Mouse (Mus musculus): ENCODE measurements around the gene Hspa12b.
A peak's percentile ranks its signal among the peaks of the same experiment; 100 is the strongest.
"Not testable (repeated sequence)": the region's sequence is repeated elsewhere in the genome, so short reads cannot be mapped to it uniquely, and the experiment has no call there.

Gene Hspa12b

GRCm38 (mm10) chr2:131127161-131127730, at the start of gene Hspa12b:
Gene Hspa12b, plus strand, starts transcription at chr2:131127280.
- peak; percentile 62 for DNase-seq (ENCODE audit: low read depth, low spot score)

GRCm38 (mm10) chr2:131080507-131080906, 46.6 kb upstream of the Hspa12b start:
- no peak for DNase-seq (ENCODE audit: low read depth, low spot score)

- DNase-seq (ENCODE audit: low read depth, low spot score) = no peak
Measured at GRCm38 (mm10) chr2:131084206-131084605, 42.9 kb upstream of the Hspa12b start.

- no peak for DNase-seq (ENCODE audit: low read depth, low spot score)
Measured at GRCm38 (mm10) chr2:131086667-131087390, 40.3 kb upstream of the Hspa12b start, which contains the start of gene Siglec1. Gene Siglec1, minus strand, starts transcription at chr2:131086765.

- no peak for DNase-seq (ENCODE audit: low read depth, low spot score)
Measured at GRCm38 (mm10) chr2:131088581-131088980, 38.5 kb upstream of the Hspa12b start.

GRCm38 (mm10) chr2:131089634-131090033, 37.4 kb upstream of the Hspa12b start:
- DNase-seq (ENCODE audit: low read depth, low spot score) = no peak

- DNase-seq (ENCODE audit: low read depth, low spot score) = no peak
Measured at GRCm38 (mm10) chr2:131090852-131091251, 36.2 kb upstream of the Hspa12b start.

- no peak for DNase-seq (ENCODE audit: low read depth, low spot score)
Measured at GRCm38 (mm10) chr2:131093577-131093976, 33.5 kb upstream of the Hspa12b start.

- peak; percentile 88 for DNase-seq (ENCODE audit: low read depth, low spot score)
Measured at GRCm38 (mm10) chr2:131094823-131095222, 32.3 kb upstream of the Hspa12b start.

GRCm38 (mm10) chr2:131096101-131096795, 30.8 kb upstream of the Hspa12b start:
- peak; percentile 96 for DNase-seq (ENCODE audit: low read depth, low spot score)

GRCm38 (mm10) chr2:131097087-131097486, 30.0 kb upstream of the Hspa12b start:
- DNase-seq (ENCODE audit: low read depth, low spot score) = no peak

GRCm38 (mm10) chr2:131101530-131101929, 25.6 kb upstream of the Hspa12b start:
- DNase-seq (ENCODE audit: low read depth, low spot score) = no peak

GRCm38 (mm10) chr2:131104021-131104420, 23.1 kb upstream of the Hspa12b start:
- DNase-seq (ENCODE audit: low read depth, low spot score) = no peak

GRCm38 (mm10) chr2:131105061-131105460, 22.0 kb upstream of the Hspa12b start:
- not testable (repeated sequence) for DNase-seq (ENCODE audit: low read depth, low spot score)

- DNase-seq (ENCODE audit: low read depth, low spot score) = no peak
Measured at GRCm38 (mm10) chr2:131105989-131106388, 21.1 kb upstream of the Hspa12b start.

GRCm38 (mm10) chr2:131118968-131119574, 8.0 kb upstream of the Hspa12b start:
- no peak for DNase-seq (ENCODE audit: low read depth, low spot score)

GRCm38 (mm10) chr2:131124166-131124565, 2.9 kb upstream of the Hspa12b start:
- no peak for DNase-seq (ENCODE audit: low read depth, low spot score)

GRCm38 (mm10) chr2:131125157-131125963, 1.7 kb upstream of the Hspa12b start:
- DNase-seq (ENCODE audit: low read depth, low spot score) = no peak

- no peak for DNase-seq (ENCODE audit: low read depth, low spot score)
Measured at GRCm38 (mm10) chr2:131125964-131126815, 890 bp upstream of the Hspa12b start.

GRCm38 (mm10) chr2:131128211-131128610, 1.1 kb downstream of the Hspa12b start:
- DNase-seq (ENCODE audit: low read depth, low spot score) = no peak
